Mouse (Mus musculus) left cerebral cortex, adult 9 months (tissue): ENCODE data around the gene Irf6.

Experiments
- DNase-seq, 2 experiments: peaks; one replicate each; pipeline ENCODE4 v3.0.0; 2022; ENCODE audit warnings: low spot score in 2 of 2

The Irf6 gene

DNA sequence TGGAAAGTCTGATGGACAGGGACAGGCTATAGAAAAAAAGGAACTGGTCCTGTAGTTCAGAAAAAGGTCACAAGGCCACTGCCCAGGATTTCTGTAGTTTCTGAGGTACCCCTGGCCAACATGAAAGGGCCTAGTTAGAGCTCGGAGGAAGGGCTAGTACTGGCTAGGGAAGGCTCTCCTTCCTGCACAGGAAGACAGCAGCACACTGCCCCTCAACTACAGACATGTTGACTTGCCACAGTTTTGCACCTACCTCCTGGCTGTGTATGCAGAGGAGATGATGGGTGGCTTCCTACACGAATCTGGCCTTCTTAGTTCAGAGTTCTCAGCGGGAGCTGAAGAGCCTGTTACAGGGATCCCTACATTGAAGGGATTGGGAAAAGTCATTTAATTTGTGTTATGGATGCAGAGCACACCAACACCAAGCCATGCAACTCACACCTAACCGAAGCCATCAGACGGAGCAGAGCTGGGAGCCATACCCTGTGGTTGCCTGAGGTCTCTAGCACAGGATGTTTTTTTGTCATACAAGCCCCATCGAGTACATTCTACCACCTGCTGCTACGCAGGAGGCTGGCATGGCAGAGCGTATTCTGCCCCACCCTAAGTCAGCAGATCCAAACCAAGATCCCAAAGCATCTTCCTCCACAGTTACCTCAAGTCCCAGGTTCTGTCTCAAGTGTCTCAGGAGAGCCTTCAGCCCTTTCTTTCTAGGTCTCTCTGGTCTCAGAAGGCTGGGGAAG is 47.9 kb downstream of the Irf6 start:
- no peak for DNase-seq

DNA sequence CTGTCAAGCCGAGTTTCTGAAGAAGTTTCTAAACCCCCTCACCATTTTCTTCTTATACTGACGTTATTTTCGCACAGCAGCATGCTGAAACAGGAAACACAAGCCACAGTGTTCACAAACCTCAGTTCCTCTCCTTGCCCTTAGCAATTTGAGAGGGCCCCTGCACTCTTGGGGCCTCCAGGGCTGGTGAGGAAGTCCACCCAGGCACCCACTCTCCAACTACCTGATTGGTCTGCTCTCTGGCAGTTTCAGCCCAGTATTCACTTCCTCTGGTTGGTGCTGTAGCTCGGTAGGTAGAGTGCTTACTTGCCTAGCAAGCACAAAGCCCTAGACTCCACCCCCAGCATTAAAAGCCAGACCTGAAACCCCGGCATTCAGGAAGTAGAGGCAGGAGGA is 48.5 kb downstream of the Irf6 start, which contains the start of gene Traf3ip3:
TSS of gene Traf3ip3 (minus strand) at position 321 of the 396 bp plus-strand sequence.
- peak in 1 of 2 experiments; percentile 21 for DNase-seq

DNA sequence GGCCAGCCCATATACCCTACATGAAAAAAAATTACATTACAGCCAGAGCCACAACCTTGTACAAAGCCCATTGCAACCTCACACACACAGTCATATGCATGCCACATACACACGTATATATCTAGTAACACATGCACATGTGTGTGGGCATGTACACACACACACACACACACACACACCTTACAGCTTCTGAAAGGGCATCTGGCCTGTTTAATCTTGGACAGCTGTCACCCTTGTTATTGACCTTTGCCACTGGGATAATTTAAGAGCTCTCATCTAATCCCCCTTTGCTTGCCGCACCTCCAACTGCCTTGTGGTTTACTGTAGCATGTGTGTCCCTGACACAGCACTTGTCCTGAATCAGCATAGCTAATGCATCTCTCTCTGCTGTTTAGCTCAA is 50.9 kb downstream of the Irf6 start:
- no peak for DNase-seq

DNA sequence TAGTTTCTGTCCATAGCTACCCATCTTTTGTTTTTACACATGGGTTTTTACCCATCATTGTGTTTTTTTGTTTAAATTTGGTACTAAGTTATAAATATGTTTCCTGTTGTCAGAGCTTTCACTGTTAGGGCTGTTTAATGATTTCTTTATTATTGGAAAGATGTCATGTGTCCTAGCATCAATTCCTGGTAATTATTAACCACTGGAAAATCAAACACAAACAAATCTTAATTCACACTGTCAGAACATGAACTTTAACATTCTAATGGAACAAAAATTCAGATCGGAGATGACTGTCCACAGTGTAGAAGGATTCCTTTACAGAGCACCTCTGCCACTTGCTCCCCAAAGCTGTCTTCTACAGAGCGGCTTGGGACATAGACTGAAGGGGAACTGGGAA is 52.5 kb downstream of the Irf6 start:
- DNase-seq = no peak

DNA sequence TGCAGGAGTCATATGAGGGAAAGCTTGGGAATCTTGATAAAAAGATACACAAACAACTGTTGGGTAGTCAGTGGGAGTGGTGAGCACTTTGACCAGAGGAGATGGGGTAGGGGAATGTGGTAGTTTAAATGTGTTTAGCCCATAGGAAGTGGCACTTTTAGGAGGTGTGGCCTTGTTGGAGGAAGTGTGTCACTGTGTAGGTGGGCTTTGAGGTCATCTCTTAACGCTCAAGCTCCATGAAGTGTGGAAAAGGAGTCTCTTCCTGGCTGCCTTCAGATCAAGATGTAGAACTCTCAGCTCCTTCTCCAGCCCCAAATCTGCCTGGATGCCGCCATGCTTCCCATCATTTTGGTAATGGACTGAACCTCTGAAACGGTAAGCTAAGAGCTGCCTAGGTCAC is 54.6 kb downstream of the Irf6 start, which contains the start of gene Lamb3:
TSS of gene Lamb3 (plus strand) at position 197 of the 400 bp plus-strand sequence.
- DNase-seq = no peak

DNA sequence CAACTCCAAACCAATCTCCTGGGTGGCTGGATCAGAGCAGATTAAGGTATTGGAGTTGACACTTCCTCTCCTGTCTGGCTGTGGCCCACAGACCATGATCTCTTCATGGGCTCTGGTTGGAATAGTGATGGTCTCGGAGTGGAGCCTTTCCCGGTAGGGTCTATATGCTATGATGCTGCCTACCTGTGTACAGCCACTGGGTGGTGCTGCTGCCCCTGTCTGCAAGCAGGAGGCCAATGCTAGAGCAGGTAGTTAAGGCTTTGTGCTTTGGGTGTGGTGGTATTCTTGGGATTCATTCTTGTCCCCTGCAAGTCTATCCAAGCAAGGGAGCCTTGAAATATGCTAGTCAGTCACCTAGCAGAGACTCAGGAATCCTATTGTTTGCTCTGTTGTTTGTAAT is 55.3 kb downstream of the Irf6 start:
- DNase-seq = peak in 1 of 2 experiments; percentile 64

DNA sequence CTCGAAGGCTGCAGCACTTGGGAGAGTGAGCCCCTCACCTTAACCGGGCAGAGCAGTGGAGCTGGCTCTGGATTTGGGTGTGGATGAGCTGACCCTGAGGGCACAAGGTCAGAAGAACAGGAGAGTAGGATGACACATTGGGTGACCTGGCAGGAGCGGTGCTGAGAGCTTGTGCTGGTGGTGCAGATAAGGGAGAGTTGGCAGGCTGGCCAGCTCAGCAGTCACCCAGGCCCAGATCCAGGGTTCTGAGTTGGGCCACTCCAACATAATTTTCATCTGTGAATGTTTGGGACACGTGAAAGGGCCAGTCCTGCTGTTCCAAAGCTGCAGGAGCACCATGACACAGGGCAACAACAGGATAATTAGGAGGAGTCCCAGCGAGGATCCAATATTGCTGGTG is 58.5 kb downstream of the Irf6 start:
- no peak for DNase-seq

DNA sequence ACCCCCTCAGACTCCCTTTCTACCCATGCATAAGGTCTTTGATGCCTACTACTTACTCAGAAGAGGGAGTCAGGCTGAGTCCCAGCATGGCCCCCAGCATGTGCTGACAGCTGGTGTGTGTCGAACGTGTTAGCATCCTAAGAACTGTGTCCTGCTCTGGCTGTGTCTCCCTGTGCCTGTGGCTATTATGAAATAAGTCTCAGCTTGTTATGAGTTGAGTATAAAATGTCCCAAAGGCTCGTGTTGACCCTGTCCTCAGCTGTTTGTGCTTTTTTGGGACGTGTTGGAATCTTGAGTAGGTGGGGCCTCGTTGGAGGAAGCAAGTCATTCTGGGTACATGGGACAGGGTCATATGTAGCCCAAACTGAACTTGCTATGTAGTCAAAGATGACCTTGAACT is 61.1 kb downstream of the Irf6 start:
- DNase-seq = no peak

DNA sequence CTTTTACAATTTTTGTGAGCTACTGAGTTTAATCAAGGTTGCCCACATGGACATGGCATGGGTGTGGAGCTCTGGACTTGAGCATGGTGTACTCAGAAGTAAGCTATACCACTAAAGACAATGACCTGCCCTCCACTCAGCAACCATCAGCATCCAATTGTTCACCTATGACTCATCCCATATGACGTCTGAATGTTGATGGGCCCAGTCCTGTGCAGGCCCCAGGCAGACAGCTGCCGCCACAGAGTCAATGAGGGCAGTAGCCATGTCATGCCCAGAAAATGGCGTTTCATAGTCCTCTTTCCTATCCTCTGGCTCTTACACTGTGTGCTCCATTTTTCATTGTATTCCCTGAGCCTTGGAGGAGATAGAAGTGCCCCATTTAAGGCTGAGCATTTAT is 63.1 kb downstream of the Irf6 start:
- DNase-seq = no peak

DNA sequence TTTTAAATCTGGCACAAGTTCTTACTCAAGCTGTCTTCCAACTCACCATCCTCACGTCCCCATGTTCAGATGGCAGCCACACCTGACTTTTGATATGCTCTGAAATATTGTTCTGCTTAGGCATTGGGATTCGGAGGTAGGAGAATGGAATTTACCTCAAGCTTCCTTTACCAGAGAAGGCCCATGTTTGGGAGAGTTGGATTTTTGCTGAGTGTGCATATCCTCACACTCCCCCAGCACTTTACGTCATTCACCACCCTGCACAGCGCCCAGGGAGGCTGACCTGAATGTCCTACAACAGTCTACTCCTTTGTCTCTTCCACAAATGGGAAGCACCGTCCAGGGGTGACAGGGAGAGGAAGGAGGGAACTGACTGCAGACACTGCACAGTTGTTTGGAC is 67.5 kb downstream of the Irf6 start:
- DNase-seq = no peak
